Mouse (Mus musculus): ENCODE results near the gene Ciz1. TPM values are rescaled to one million over a fixed set of nuclear protein-coding genes. Genes with fewer than 3 reads are reported as not detected.

Ciz1 gene
- polyA plus RNA-seq, 1 experiment from 2014 or later: 51.9 TPM

DNA sequence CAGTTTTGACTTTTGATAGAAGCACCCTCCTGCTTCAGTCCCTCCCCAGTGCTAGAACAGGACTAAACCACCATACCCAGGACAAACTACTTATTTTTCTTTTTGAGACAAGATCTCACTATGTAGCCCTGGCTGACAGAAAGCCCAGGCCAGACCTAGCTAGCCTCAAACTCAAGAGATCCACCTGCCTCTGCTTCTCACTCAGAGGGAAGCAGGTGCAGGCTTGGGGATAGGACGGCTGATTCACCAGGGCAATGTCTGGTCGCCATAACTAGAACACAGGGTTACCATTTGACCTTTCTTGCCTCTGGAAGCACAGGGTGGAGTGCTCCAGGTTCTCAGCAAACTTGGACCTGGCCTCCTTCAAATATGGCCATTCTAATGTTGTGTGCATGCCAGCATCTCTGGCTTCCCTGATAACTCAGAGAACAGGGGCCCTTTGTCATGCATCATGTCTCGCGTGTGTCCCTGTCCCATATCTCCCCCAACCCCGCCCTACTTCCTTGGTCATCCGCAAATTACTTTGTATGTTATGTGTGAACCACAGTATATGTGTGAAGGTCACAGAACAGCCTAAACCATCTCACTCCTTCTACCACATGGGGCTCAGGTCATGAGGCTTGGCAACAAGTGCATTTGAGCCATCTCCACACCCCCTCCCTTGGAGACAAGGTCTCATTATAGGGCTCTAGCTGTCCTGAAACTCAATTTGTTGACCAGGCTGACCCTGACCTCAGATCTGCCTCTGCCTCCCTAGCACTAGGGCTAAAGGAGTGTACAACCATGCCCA is 60.8 kb downstream of the Ciz1 start:
- Histone ChIP-seq H3K4me3 (ENCODE audit: low read depth, low read length) (no peak overlapping the region), H3K9me3 (ENCODE audit: low read depth, low read length) (no peaks in the 10 kb centered on the region), H3K4me1 (ENCODE audit: insufficient read depth) (no peaks in the 10 kb centered on the region), H3K4me2 (no peak overlapping the region), H3K27me3 (ENCODE audit: insufficient read depth, low read length) (no peaks in the 10 kb centered on the region), H3K9ac (no peak overlapping the region), H3K27ac (ENCODE audit: low read depth) (no peak overlapping the region), H3K36me3 (ENCODE audit: insufficient read depth) (peaks cover 42% of the 10 kb centered on the region)
- ATAC-seq (ENCODE audit: insufficient read depth) (no peak), DNase-seq (no peak)
- WGBS: 80% methylated on average over 6 of the region's 6 CpGs
- TF ChIP-seq CTCF (IDR thresholded peaks at IDR 0.05; ENCODE audit: low read depth): no peak

DNA sequence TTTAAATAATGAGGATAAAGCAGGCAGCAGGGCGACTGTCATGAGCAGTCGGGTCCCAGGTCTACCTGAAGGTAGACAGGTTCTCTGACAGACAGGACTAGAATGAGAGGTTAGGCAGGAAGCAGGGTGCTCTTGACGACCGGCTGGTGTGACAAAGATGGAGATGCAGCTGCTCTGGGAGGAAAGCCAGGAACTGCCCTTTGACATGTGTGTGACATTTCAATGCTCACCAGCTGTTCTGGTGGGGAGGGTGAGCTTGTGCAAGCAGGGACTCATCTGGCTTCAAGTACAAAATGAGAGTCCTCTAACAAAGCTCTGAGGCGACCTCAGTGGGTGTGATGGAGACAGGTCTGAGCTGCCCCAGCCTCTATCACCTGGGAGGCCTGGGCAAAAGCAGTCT is 61.8 kb downstream of the Ciz1 start:
- H3K4me3 ChIP-seq (ENCODE audit: low read depth, low read length): no peak overlapping the region
- H3K4me2 ChIP-seq: no peak overlapping the region
- no peaks in the 10 kb centered on the region for H3K4me1 ChIP-seq (ENCODE audit: insufficient read depth)
- peak; percentile 57; the same call in 1 of the 2 replicates for ATAC-seq (ENCODE audit: insufficient read depth)
- 38% methylated on average over 5 of the region's 5 CpGs for WGBS
- TF ChIP-seq CTCF (IDR thresholded peaks at IDR 0.05; ENCODE audit: low read depth): no peak
- no peaks in the 10 kb centered on the region for H3K9me3 ChIP-seq (ENCODE audit: low read depth, low read length)
- H3K27ac ChIP-seq (ENCODE audit: low read depth): no peak overlapping the region
- DNase-seq: peak; percentile 73
- no peak overlapping the region for H3K9ac ChIP-seq
- H3K27me3 ChIP-seq (ENCODE audit: insufficient read depth, low read length): no peaks in the 10 kb centered on the region
- peaks cover 52% of the 10 kb centered on the region for H3K36me3 ChIP-seq (ENCODE audit: insufficient read depth)

DNA sequence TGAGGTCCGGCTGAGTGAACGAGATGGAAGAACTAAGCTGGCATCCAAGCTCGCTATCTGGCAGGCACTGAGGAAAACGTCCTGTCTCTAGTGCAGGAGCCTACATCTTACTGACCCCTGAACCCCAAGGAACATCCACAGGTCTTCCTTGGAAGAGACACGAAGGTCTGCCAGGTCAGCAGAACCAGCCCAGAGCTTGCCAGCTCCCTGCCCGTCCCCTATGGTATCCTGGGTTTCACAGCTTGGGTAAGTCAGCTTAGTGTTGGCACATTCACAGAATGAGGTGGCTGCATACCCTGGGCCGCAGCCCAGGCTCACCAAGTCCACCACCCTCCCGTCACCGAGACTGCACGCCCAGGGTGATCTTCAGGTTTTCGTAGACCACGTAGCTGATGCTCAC is 63.7 kb downstream of the Ciz1 start:
- DNase-seq: no peak
- no peak for TF ChIP-seq CTCF (IDR thresholded peaks at IDR 0.05; ENCODE audit: low read depth)
- no peak for ATAC-seq (ENCODE audit: insufficient read depth)
- Histone ChIP-seq H3K4me3 (ENCODE audit: low read depth, low read length) (no peak overlapping the region), H3K27me3 (ENCODE audit: insufficient read depth, low read length) (no peaks in the 10 kb centered on the region), H3K36me3 (ENCODE audit: insufficient read depth) (peaks cover 70% of the 10 kb centered on the region), H3K4me1 (ENCODE audit: insufficient read depth) (no peaks in the 10 kb centered on the region), H3K9ac (no peak overlapping the region), H3K9me3 (ENCODE audit: low read depth, low read length) (no peaks in the 10 kb centered on the region), H3K4me2 (no peak overlapping the region), H3K27ac (ENCODE audit: low read depth) (no peak overlapping the region)
- 93% methylated on average over 12 of the region's 12 CpGs for WGBS

DNA sequence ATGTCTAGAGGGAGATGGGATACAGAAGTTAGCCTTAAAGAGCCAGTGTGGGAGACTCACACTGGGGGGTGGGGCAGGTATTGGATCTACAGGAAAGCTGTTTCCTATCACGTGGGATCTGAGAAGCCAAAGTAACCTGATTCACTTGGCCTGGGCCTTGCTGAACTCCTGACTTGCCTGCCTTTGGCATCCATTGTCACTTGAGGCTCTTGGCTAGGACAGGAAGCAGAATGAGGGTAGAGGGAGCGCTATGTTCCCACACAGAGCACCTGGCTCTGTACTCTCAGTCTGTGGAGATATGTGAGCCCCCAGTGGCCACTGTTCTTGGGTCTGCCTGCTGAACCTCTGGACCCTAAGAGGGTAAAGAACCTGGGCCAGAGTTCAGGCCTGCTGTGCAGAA is 64.4 kb downstream of the Ciz1 start:
- Histone ChIP-seq H3K4me1 (ENCODE audit: insufficient read depth) (no peaks in the 10 kb centered on the region), H3K4me3 (ENCODE audit: low read depth, low read length) (no peak overlapping the region), H3K27me3 (ENCODE audit: insufficient read depth, low read length) (no peaks in the 10 kb centered on the region), H3K36me3 (ENCODE audit: insufficient read depth) (peaks cover 75% of the 10 kb centered on the region), H3K4me2 (no peak overlapping the region), H3K9ac (no peak overlapping the region), H3K9me3 (ENCODE audit: low read depth, low read length) (no peaks in the 10 kb centered on the region), H3K27ac (ENCODE audit: low read depth) (no peak overlapping the region)
- no peak for ATAC-seq (ENCODE audit: insufficient read depth)
- WGBS: 70% methylated on average over 2 of the region's 2 CpGs
- no peak for DNase-seq
- no peak for TF ChIP-seq CTCF (IDR thresholded peaks at IDR 0.05; ENCODE audit: low read depth)

DNA sequence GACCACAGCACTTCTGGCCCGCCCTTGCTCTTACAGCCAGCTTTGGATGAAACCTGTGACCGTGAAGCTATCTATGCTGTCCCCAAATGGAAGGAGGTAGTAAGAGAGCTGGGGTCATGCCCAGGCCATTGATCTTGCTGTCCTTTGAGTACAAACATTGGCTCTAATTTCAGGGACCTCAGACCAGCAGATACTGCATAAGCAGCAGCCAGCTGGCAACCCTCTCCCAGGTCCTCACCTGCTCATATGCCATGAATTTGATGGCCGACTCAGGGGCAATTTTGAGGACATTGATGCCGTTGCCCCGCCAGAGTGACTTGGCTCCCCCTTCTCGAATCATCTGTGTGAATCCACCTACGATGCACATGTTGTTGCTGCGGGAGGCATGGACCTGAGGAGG is 65.4 kb downstream of the Ciz1 start:
- WGBS: 73% methylated on average over 8 of the region's 8 CpGs
- no peak overlapping the region for H3K4me3 ChIP-seq (ENCODE audit: low read depth, low read length)
- H3K27me3 ChIP-seq (ENCODE audit: insufficient read depth, low read length): no peaks in the 10 kb centered on the region
- no peaks in the 10 kb centered on the region for H3K9me3 ChIP-seq (ENCODE audit: low read depth, low read length)
- H3K4me1 ChIP-seq (ENCODE audit: insufficient read depth): no peaks in the 10 kb centered on the region
- no peak overlapping the region for H3K9ac ChIP-seq
- peaks cover 75% of the 10 kb centered on the region for H3K36me3 ChIP-seq (ENCODE audit: insufficient read depth)
- DNase-seq (no peak), ATAC-seq (ENCODE audit: insufficient read depth) (no peak)
- no peak overlapping the region for H3K27ac ChIP-seq (ENCODE audit: low read depth)
- TF ChIP-seq CTCF (IDR thresholded peaks at IDR 0.05; ENCODE audit: low read depth): no peak
- H3K4me2 ChIP-seq: no peak overlapping the region

DNA sequence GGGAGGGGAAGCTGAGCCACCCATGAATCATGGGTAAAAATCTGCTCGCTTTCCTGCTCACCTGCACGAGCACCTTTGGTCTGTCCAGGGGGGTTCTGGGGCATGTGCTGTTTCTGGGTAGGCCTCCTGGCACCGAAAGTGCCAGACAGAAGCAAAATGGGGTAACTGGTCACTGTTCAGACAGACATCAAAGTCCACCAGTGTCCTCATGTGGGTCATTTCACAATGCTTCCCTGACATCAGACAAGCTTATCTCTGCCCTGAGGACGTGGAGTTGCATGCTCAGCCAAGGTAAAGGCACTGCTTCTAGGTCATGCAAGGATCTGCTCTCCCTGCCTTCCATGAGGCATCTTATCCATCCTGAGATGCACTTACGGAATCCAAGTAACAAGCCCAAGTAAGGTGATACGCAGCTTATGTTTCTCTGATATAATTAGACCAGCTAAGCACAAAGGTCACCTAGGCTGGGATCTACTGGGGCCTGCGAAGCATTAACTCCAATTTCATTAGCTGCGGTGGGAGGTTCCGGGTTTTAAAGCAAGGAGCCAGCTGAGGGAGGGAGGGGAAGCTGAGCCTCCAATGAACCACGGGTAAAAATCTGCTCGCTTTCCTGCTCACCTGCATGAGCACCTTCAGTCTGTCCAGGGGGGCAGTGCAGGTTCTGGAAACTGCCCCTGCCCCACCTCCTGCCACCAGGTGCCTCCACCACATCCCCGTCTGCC is 66.5 kb downstream of the Ciz1 start:
- Histone ChIP-seq H3K9me3 (ENCODE audit: low read depth, low read length) (no peaks in the 10 kb centered on the region), H3K27me3 (ENCODE audit: insufficient read depth, low read length) (no peaks in the 10 kb centered on the region), H3K4me3 (ENCODE audit: low read depth, low read length) (no peak overlapping the region), H3K36me3 (ENCODE audit: insufficient read depth) (peaks cover 75% of the 10 kb centered on the region), H3K4me2 (no peak overlapping the region), H3K4me1 (ENCODE audit: insufficient read depth) (peaks cover 9% of the 10 kb centered on the region), H3K9ac (no peak overlapping the region), H3K27ac (ENCODE audit: low read depth) (no peak overlapping the region)
- no peak for ATAC-seq (ENCODE audit: insufficient read depth)
- WGBS: 80% methylated on average over 12 of the region's 12 CpGs
- DNase-seq: no peak
- no peak for TF ChIP-seq CTCF (IDR thresholded peaks at IDR 0.05; ENCODE audit: low read depth)

DNA sequence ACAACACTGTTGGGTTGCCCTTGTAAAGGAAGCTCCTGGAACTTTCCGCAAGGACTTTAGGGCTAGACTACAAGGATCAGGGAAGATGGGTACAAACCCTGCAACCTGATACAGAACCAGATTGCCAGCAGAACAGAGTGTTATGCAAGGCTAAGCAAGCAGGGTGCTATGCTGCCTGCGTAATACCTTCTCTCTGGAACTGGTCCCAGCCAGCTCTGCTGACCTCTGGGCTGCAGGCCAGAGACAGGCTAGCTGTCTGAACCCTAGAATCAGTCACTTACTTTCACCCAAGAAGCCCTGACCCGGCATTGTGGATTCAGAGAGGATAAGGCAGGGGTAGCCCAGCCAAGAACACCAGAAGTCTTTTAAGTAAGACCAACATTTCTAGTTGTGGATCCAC is 67.2 kb downstream of the Ciz1 start:
- peaks cover 69% of the 10 kb centered on the region for H3K36me3 ChIP-seq (ENCODE audit: insufficient read depth)

More for the DNA sequence above, 67.2 kb downstream of the Ciz1 start:
- Histone ChIP-seq H3K4me1 (ENCODE audit: insufficient read depth) (peaks cover 12% of the 10 kb centered on the region), H3K9ac (no peak overlapping the region), H3K9me3 (ENCODE audit: low read depth, low read length) (no peaks in the 10 kb centered on the region), H3K4me2 (no peak overlapping the region), H3K27ac (ENCODE audit: low read depth) (no peak overlapping the region), H3K4me3 (ENCODE audit: low read depth, low read length) (no peak overlapping the region), H3K27me3 (ENCODE audit: insufficient read depth, low read length) (no peaks in the 10 kb centered on the region)
- ATAC-seq (ENCODE audit: insufficient read depth) (no peak), DNase-seq (no peak)
- no peak for TF ChIP-seq CTCF (IDR thresholded peaks at IDR 0.05; ENCODE audit: low read depth)
- 87% methylated on average over 3 of the region's 3 CpGs for WGBS

All from lung, embryonic 14.5 days (tissue).